Mouse (Mus musculus): Measurements from ENCODE around the gene Usf3. TPM values are rescaled to one million over a fixed set of nuclear protein-coding genes. Genes with fewer than 3 reads are reported as not detected.

Gene Usf3
- polyA plus RNA-seq, 1 experiment from 2014 or later = 2.6 TPM

- WGBS = 36% methylated on average over 6 of the region's 6 CpGs
- peak; percentile 21 for DNase-seq (ENCODE audit: low spot score)
Measured at GRCm38 (mm10) chr16:44141483-44141882, 31.6 kb upstream of the Usf3 start.

GRCm38 (mm10) chr16:44149002-44149767 lies 23.9 kb upstream of the Usf3 start:
- 78% methylated on average over 1 of the region's 1 CpGs for WGBS
- TF ChIP-seq CTCF (IDR thresholded peaks at IDR 0.05; ENCODE audit: low read depth) = peak; percentile 58; the same call in 1 of the 2 replicates
- ATAC-seq (replicated peaks; ENCODE audit: low FRiP score, low read depth) (no peak), DNase-seq (ENCODE audit: low spot score) (no peak)
- Histone ChIP-seq H3K9me3 (replicated peaks; ENCODE audit: low read length) (no peaks in the 10 kb centered on the region), H3K9ac (ENCODE audit: low read depth, low read length) (no peak overlapping the region), H3K27me3 (ENCODE audit: insufficient read depth, low read length) (no peaks in the 10 kb centered on the region), H3K4me3 (replicated peaks; ENCODE audit: low read depth, low read length) (no peak overlapping the region), H3K4me2 (ENCODE audit: low read length) (no peak overlapping the region), H3K27ac (no peak overlapping the region), H3K4me1 (replicated peaks; ENCODE audit: insufficient read depth, low read length) (no peaks in the 10 kb centered on the region), H3K36me3 (ENCODE audit: insufficient read depth, low read length) (no peaks in the 10 kb centered on the region)

More at GRCm38 (mm10) chr16:44141483-44141882, 31.6 kb upstream of the Usf3 start:
- H3K27me3 ChIP-seq (ENCODE audit: insufficient read depth, low read length) = no peaks in the 10 kb centered on the region
- peak overlapping the region; percentile 90 for H3K4me2 ChIP-seq (ENCODE audit: low read length)
- H3K4me3 ChIP-seq (replicated peaks; ENCODE audit: low read depth, low read length) = peak overlapping the region; percentile 95; the same call in 1 of the 2 replicates
- no peaks in the 10 kb centered on the region for H3K9me3 ChIP-seq (replicated peaks; ENCODE audit: low read length)
- H3K9ac ChIP-seq (ENCODE audit: low read depth, low read length) = no peak overlapping the region
- no peaks in the 10 kb centered on the region for H3K36me3 ChIP-seq (ENCODE audit: insufficient read depth, low read length)
- H3K27ac ChIP-seq = 0 out of 2 replicates have a peak overlapping the region, but pooled peaks have one; percentile 0
- 0 out of 2 replicates have a peak, but pooled peaks cover 6% of the 10 kb centered on the region for H3K4me1 ChIP-seq (replicated peaks; ENCODE audit: insufficient read depth, low read length)
- no peak for ATAC-seq (replicated peaks; ENCODE audit: low FRiP score, low read depth)
- TF ChIP-seq CTCF (IDR thresholded peaks at IDR 0.05; ENCODE audit: low read depth) = no peak

- no peak for ATAC-seq (replicated peaks; ENCODE audit: low FRiP score, low read depth)
- no peak for DNase-seq (ENCODE audit: low spot score)
- no peak overlapping the region for H3K4me3 ChIP-seq (replicated peaks; ENCODE audit: low read depth, low read length)
- no peak overlapping the region for H3K9ac ChIP-seq (ENCODE audit: low read depth, low read length)
- WGBS = 73% methylated on average over 6 of the region's 6 CpGs
- H3K27ac ChIP-seq = no peak overlapping the region
- no peak overlapping the region for H3K4me2 ChIP-seq (ENCODE audit: low read length)
- TF ChIP-seq CTCF (IDR thresholded peaks at IDR 0.05; ENCODE audit: low read depth) = peak; percentile 22; the same call in 1 of the 2 replicates
- peaks cover 6% of the 10 kb centered on the region; the same call in 1 of the 2 replicates for H3K36me3 ChIP-seq (ENCODE audit: insufficient read depth, low read length)
- H3K9me3 ChIP-seq (replicated peaks; ENCODE audit: low read length) = no peaks in the 10 kb centered on the region
- no peaks in the 10 kb centered on the region for H3K4me1 ChIP-seq (replicated peaks; ENCODE audit: insufficient read depth, low read length)
- no peaks in the 10 kb centered on the region for H3K27me3 ChIP-seq (ENCODE audit: insufficient read depth, low read length)
Measured at GRCm38 (mm10) chr16:44154497-44155057, 18.5 kb upstream of the Usf3 start.

DNA sequence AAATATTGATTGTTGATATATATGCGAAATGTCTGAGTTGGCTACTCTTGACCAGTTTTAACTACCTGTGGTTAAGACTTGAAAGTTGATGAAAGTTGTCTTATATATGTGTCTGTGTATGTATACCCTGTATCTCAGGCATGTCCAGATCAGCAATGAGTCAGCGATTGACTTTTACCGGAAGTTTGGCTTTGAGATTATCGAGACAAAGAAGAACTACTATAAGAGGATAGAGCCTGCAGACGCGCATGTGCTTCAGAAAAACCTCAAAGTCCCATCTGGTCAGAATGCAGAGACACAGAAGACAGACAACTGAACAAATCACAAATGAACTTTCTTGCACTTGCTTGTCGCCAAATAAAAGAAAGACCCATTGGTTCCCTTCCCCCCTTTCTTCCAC lies 13.7 kb upstream of the Usf3 start:
- no peak overlapping the region for H3K4me3 ChIP-seq (replicated peaks; ENCODE audit: low read depth, low read length)
- H3K4me2 ChIP-seq (ENCODE audit: low read length) = no peak overlapping the region
- DNase-seq (ENCODE audit: low spot score) = no peak
- peaks cover 6% of the 10 kb centered on the region; the same call in 1 of the 2 replicates for H3K36me3 ChIP-seq (ENCODE audit: insufficient read depth, low read length)
- H3K4me1 ChIP-seq (replicated peaks; ENCODE audit: insufficient read depth, low read length) = no peaks in the 10 kb centered on the region
- ATAC-seq (replicated peaks; ENCODE audit: low FRiP score, low read depth) = no peak
- H3K27ac ChIP-seq = no peak overlapping the region
- 92% methylated on average over 7 of the region's 7 CpGs for WGBS
- no peaks in the 10 kb centered on the region for H3K27me3 ChIP-seq (ENCODE audit: insufficient read depth, low read length)
- no peaks in the 10 kb centered on the region for H3K9me3 ChIP-seq (replicated peaks; ENCODE audit: low read length)
- no peak for TF ChIP-seq CTCF (IDR thresholded peaks at IDR 0.05; ENCODE audit: low read depth)
- H3K9ac ChIP-seq (ENCODE audit: low read depth, low read length) = no peak overlapping the region

DNA sequence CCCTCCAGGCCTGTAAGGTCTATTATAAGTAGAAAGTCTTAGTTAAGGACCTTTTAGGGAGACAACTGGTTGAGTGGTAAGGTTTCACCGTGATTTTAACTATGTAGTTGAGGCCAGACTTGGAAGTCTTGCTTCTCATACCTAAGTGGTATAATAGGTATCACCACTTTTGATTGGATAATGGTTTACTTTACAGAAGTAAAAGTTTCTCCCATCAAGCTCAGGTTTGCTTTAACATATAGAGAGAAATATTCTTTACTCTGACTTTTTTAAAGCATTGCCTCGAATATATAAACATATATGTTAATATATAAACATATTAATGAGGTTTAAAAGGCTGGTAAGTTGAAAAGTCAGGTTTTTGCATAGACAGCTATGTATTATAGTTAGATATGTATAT lies 9.2 kb upstream of the Usf3 start:
- no peaks in the 10 kb centered on the region for H3K4me1 ChIP-seq (replicated peaks; ENCODE audit: insufficient read depth, low read length)
- H3K36me3 ChIP-seq (ENCODE audit: insufficient read depth, low read length) = peaks cover 3% of the 10 kb centered on the region; the same call in 1 of the 2 replicates
- WGBS = 92% methylated on average over 2 of the region's 2 CpGs
- H3K4me2 ChIP-seq (ENCODE audit: low read length) = no peak overlapping the region
- no peaks in the 10 kb centered on the region for H3K9me3 ChIP-seq (replicated peaks; ENCODE audit: low read length)
- no peak for ATAC-seq (replicated peaks; ENCODE audit: low FRiP score, low read depth)
- H3K4me3 ChIP-seq (replicated peaks; ENCODE audit: low read depth, low read length) = no peak overlapping the region
- no peak overlapping the region for H3K9ac ChIP-seq (ENCODE audit: low read depth, low read length)
- no peak overlapping the region for H3K27ac ChIP-seq
- no peak for DNase-seq (ENCODE audit: low spot score)
- TF ChIP-seq CTCF (IDR thresholded peaks at IDR 0.05; ENCODE audit: low read depth) = no peak
- H3K27me3 ChIP-seq (ENCODE audit: insufficient read depth, low read length) = no peaks in the 10 kb centered on the region

DNA sequence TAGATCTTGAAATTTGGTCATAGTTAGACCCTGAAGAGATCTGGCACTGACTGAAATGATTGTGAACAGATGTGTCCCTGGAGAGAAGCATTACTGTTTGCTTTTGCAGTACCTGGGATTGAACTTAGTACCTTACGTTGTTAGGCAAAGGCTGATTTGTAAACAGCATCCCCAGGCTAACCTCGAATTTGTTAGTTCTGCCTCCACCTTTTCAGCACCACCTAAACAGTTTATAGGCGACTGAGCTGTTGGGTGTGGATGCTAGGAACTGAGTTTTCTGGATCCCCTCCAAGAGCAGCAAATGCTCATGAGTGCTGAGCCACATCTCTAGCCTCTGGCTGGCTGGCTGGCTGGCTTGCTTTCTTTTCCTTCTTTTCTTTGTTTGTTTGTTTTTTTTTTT lies 7.9 kb upstream of the Usf3 start:
- no peak for ATAC-seq (replicated peaks; ENCODE audit: low FRiP score, low read depth)
- H3K27me3 ChIP-seq (ENCODE audit: insufficient read depth, low read length) = no peaks in the 10 kb centered on the region
- H3K27ac ChIP-seq = no peak overlapping the region
- no peak for TF ChIP-seq CTCF (IDR thresholded peaks at IDR 0.05; ENCODE audit: low read depth)
- no peak for DNase-seq (ENCODE audit: low spot score)
- no peak overlapping the region for H3K4me3 ChIP-seq (replicated peaks; ENCODE audit: low read depth, low read length)
- no peak overlapping the region for H3K4me2 ChIP-seq (ENCODE audit: low read length)
- H3K36me3 ChIP-seq (ENCODE audit: insufficient read depth, low read length) = no peaks in the 10 kb centered on the region
- no peak overlapping the region for H3K9ac ChIP-seq (ENCODE audit: low read depth, low read length)
- no peaks in the 10 kb centered on the region for H3K9me3 ChIP-seq (replicated peaks; ENCODE audit: low read length)
- no peaks in the 10 kb centered on the region for H3K4me1 ChIP-seq (replicated peaks; ENCODE audit: insufficient read depth, low read length)
- 46% methylated on average over 3 of the region's 3 CpGs for WGBS
